In the genomic region with DNA sequence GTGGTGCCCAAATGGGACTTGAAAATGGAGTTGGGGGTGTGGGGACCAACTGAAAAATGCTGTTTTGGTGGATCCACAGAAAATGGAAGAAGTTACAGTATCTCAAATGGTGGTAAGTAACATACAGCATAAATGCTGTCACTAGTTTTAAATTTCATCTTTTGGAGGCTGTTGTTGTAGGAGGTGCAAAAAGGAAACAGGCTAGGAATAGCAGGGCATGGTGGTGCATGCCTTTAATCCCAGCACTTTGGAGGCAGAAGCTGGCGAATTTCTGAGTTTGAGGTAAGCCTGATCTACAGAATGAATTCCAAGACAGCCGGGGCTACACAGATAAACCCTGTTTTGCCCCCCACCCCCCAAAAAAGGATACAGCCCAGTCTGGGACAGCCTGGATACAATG, we compare ENCODE assay signal across 17 mouse cellular contexts.
"Had no signal": no experiment of that assay in that cellular context is flagged by ENCODE, and none has a peak within 500 bp of the region (broad histone marks: within the 10 kb centered on the region; RNA-seq: fewer than 3 reads in every experiment).

No protein-coding gene starts in this region.

- ATAC-seq: intestine, embryonic 16.5 days; liver, embryonic 12.5 days; midbrain, embryonic 13.5 days; midbrain, embryonic 16.5 days had no signal

- DNase-seq: kidney, adult 18-20 months; kidney, adult 9 months; kidney, postnatal 14 days; kidney, postnatal 4 days; layer of hippocampus, adult 9-11 months; liver; lung, adult 18-20 months; lung, postnatal 10 days; lung, postnatal 36 days; retina, postnatal 1 day; thymus, adult 2 months; thymus, postnatal 14 days; thymus, postnatal 4 days had no signal
